Mouse (Mus musculus) hindlimb bud, embryonic 11.5 days (tissue): ENCODE measurements at regions not wholly inside any gene's neighbourhood (a gene's known extent, or its start where the extent isn't known, plus 50 kb on each side); places are given as distances from the start of the nearest gene placed in this dataset.

Experiments
- DNase-seq: peaks from one replicate; pipeline ENCODE4 v3.0.0-alpha.2; 2012; ENCODE audit warnings: low read depth, low spot score; ENCODE audit errors: extremely low spot score

GRCm38 (mm10) chr13:80188734-80189133 is 694.5 kb upstream of the Arrdc3 start:
- no peak for DNase-seq

GRCm38 (mm10) chr13:80195065-80195605 is 688.0 kb upstream of the Arrdc3 start:
- DNase-seq = peak; percentile 66

GRCm38 (mm10) chr13:80224110-80224509 is 659.1 kb upstream of the Arrdc3 start:
- no peak for DNase-seq

- DNase-seq = no peak
These were observed 651.8 kb upstream of the Arrdc3 start for GRCm38 (mm10) chr13:80231381-80231780.

GRCm38 (mm10) chr13:80235254-80236032 is 647.7 kb upstream of the Arrdc3 start:
- DNase-seq = no peak

GRCm38 (mm10) chr13:80262826-80263225 is 620.4 kb upstream of the Arrdc3 start:
- DNase-seq = no peak

- no peak for DNase-seq
These were observed 616.1 kb upstream of the Arrdc3 start for GRCm38 (mm10) chr13:80267131-80267530.

GRCm38 (mm10) chr13:80273976-80274375 is 609.2 kb upstream of the Arrdc3 start:
- DNase-seq = no peak

GRCm38 (mm10) chr13:80291744-80292515 is 591.3 kb upstream of the Arrdc3 start:
- no peak for DNase-seq

GRCm38 (mm10) chr13:80295723-80296122 is 587.5 kb upstream of the Arrdc3 start:
- DNase-seq = no peak

GRCm38 (mm10) chr13:80334073-80334704 is 549.0 kb upstream of the Arrdc3 start:
- no peak for DNase-seq

- no peak for DNase-seq
These were observed 548.1 kb upstream of the Arrdc3 start for GRCm38 (mm10) chr13:80334865-80335655.

GRCm38 (mm10) chr13:80346980-80347649 is 536.1 kb upstream of the Arrdc3 start:
- DNase-seq = no peak

GRCm38 (mm10) chr13:80365964-80366363 is 517.2 kb upstream of the Arrdc3 start:
- DNase-seq = no peak

- DNase-seq = no peak
These were observed 512.7 kb upstream of the Arrdc3 start for GRCm38 (mm10) chr13:80370491-80370890.

GRCm38 (mm10) chr13:80381280-80381965 is 501.8 kb upstream of the Arrdc3 start:
- no peak for DNase-seq

- no peak for DNase-seq
These were observed 501.1 kb upstream of the Arrdc3 start for GRCm38 (mm10) chr13:80381966-80382666.

GRCm38 (mm10) chr13:80408928-80409327 is 474.3 kb upstream of the Arrdc3 start:
- no peak for DNase-seq
